Mouse (Mus musculus) B cell, adult (primary cell): ENCODE measurements around the gene Adat3. TPM values are rescaled to one million over a fixed set of nuclear protein-coding genes. Genes with fewer than 3 reads are reported as not detected.

Source experiments
- total RNA-seq: library from RNA; stranded (reverse); gene quantifications from 4 replicates; pipeline ENCODE4 v1.2.4, GENCODE M21; 2023; ENCODE audit not compliant: inconsistent age

Adat3 gene
- total RNA-seq: 11.7 to 18.8 TPM (median 16.4 TPM) in 4 replicates

DNA sequence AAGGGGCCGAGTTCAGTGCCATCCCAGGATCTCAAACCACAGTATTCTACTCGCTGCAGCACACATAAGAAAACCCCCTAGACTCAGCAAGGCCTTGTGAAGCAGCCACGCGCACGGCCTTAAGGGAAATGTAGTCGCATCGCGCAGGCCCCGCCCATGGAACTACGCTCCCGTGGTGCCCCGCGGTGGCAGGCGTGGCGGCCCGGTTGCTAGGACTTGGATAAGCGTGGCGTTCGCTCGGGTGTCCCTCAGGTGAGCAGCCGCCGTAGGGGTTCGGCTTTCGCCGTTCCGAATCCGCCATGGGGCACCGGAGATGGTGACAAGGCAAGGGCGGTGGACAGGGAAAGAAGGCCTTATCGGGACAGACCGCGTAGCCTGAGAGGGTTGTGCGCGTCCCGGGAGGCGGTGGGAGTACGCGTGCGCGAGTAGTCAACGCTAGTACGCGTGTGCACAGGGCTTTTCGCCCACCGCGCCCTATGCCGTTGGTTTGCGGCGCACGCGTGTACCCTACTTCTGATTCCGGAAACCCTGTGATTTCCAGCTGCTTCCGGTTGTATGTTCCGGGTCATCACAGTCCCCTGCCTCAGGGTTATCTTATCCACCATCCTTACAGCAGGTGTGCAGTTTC is at the start of gene Adat3, which contains the start of gene Scamp4:
Adat3 (plus strand) TSS at position 183 of the 628 bp plus-strand sequence.
Scamp4 (plus strand) TSS at position 175 of the 628 bp plus-strand sequence.

DNA sequence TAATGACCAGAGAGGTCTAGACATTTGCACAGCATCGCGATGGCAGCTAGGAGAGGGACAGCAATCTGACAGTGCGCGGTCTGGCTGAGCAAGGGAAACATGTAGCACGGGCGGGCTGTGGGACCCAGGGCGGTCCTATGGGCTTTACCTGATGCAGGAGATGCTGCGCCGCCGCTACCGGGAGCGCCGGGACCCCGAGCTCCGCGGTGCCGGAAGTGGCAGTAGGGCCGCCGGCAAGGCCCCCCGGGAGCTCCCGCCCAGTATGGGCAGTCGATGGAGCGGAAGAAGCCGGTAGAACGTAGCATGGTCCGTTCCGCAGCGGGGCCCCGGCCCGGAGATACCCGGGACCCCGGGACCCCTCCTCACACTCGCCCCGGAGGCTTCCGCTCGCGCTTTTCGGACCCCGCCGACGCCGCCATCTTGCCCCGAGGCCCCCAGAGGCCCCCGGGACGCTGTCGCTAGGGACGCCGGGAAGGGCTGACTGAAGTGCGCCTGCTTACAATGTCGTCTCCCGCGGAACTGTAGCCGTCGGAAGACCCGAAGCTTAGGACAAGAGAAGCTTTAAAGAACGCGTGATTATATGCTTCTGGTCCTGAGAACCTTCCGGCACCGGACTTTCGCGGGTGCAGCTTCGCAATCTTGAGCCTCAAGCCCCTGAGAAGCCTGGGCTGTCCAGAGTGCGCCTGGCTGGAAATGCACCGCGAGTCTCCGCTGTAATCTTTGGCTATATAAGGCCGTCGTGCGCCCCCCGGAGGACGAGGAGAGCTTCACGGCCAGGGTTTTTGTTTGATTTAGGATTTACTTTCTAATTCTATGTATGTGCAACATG is 41.4 kb upstream of the Adat3 start, which contains the start of gene Rexo1:
Rexo1 (minus strand) TSS at position 445 of the 829 bp plus-strand sequence.

DNA sequence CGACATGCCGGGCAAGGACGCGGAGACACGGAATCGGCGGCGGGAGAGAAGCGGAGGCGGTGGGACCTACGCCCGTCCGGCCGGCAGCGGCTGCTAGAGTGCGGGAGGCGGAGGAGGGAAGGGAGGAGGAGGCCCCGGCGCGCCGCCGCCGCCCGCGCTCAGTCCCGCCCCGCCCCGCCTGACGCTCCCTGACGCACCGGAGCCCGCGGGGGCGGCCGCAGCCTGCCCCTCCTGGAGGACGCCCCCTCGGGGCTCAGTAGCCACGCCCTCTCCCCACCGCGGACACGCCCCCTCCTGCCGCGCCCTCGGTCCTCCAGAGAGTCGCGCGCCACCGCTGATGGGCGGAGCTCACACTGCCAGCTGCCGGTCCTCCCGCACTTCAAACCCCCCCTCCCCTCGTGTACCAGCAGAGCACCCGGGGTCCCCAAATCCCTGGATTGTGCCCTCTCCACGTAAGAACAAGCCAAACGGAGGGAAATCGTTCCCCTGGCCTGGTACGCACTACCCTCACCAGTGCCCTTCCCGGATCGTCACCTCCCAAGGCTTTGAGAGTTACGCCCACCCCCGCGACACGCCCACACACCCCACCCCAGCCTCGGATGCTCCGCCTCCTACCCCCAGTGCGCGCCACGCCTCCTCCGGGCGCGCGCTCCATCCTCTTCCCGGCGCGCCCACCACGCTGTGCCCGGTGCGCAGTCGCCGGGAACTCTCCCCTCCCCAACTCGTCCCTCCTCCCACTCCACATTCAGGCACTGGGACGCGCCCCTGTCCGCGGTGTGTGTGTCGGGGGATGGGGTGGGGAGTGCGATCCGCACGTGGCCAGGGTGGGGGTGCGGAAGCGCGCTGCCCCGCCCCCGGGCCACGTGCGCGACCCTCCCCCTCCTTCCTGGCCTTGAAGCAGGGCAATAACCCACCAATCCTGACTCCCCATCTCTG is 25.2 kb upstream of the Adat3 start, which contains the start of gene Klf16:
Klf16 (minus strand) TSS at position 127 of the 936 bp plus-strand sequence.

DNA sequence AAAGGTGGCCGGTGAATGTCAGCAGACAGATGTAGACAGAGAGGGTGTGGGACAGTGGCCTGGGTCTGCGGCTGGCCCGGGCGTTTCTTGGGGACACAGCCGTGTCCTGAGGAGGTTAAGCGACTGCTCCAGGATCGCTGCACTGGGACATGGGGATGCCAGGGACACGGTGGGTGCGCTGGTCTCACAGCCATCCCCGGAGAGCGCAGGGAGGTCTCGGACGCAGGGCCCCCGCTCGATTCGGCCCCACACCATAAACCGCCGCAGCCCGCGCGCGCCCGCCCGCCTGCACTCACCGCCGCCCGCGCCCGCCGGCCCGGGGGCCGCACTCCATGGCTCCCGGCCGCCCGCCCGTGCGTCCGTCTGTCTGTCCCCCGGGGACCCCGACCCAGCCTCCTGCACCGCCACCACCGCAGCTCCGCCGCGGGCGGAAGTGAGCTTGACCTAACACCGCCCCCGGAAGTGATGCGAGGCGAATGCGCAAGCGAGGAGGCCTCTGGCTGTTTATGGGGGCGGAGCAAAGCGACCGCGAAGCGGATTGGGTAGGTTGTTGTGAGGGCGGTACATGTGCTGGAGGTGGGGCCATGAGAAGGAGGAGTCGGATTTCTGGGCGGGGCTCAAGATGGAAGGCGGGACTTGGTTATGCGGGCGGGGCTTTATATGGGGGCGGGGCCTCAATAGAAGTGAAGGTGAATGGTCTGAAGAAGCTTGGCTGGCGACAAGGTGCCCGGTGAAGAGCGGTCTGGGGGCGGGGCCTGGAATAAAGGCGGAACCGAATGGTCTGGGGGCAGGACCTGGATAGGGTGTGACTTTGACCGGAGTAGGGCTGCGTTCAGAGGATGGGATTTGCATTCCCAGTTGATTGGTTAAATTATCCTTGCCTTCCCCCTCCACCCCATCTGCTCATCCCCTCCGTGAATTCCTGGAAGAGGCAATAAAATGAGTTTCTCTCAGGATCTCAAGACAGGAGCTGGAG is 12.5 kb upstream of the Adat3 start, which contains the start of gene Abhd17a:
Abhd17a (minus strand) TSS at position 463 of the 976 bp plus-strand sequence.

DNA sequence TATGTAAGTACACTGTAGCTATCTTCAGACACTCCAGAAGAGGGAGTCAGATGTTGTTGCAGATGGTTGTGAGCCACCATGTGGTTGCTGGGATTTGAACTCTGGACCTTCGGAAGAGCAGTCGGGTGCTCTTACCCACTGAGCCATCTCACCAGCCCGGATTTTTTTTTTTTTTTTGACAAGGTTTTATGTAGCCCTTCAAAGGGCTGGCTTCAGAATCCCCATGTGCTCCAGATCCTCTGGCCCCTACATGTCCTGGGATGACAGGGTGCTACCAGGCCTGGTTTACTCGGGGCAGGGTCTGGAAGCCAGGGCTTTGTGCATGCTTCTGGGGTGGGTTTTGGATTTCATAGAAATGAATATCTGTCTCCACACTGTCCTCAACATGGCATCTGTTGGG is 3.0 kb downstream of the Adat3 start, which contains the start of gene Gm49322:
Gm49322 (plus strand) TSS at position 301 of the 400 bp plus-strand sequence.

DNA sequence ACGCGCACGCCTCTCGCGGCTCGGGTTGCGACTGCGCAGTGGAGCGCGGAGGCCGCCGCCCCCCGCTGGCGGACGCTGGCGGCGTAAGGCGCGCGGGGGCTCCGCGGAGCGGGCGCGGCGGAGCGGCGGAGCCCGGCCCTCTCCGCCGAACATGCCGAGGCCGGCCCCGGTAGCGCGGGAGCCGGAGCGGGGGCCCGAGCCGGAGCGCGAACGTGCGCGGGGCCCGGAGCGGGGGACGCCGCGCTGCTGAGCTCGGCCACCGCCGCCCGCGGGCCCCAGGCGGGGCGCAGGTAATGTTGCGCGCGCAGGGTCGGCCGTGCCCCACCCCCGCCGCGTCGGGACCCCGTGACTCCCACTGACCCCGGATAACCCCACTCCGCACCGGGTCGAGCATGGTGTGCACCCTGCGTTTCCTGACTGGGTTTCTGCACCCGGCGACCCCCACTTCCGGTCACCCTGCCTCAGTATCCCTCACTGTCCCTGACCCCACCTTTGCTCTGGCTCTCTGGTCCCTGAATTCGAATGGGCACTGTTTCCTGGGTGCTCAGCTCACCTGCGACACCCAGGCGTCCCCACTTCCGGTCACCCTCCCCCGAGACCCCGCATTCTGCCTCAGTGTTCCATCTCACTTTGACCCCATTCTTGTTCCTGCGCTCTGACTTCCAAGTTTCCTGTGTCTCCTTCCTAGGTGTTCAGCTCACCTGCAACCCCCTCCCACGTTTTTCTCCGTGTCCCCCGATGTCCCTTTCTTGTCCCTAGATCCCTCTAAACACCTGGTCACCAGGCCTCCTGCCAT is 20.2 kb downstream of the Adat3 start, which contains the start of gene Csnk1g2:
Csnk1g2 (plus strand) TSS at position 178 of the 796 bp plus-strand sequence.

DNA sequence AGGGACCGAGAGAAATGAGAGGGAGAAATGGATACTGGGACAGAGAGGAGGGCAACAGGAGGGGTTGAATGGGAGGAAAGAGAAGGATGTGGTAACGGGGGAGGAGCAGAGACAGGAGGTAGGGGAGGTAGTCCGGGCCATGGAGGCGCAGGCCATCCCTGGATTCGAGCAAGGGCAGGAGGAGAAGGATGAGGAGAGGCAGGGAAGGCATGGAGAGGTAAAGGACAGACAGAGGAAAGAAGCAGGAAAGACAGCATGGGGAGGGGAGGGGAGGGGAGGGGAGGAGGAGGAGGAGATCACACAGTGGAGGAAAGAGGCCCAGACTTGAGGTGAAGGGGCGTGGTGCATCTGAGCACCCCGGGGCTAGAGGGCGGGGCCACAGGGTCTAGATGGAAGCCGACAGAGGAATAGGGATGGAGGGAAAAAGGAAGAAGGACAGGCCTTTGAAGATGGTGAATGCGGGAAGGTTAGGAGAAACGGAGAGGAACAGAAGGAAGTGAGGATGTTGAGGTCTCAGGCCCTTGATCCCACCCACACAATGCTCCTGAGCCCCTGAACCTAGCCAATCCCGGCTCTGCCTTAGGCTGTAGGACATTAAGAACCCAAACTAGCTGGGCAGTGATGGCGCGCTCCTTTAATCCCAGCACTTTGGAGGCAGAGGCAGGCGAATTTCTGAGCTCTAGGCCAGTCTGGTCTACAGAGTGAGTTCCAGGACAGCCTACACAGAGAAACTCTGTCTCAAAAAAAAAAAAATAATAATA is 54.4 kb downstream of the Adat3 start, which contains the start of gene Btbd2:
Btbd2 (minus strand) TSS at position 209 of the 761 bp plus-strand sequence.

Other genes with a start within 250 kb of the Adat3 start
- not detected in 4 replicates for gene Plk5, start 246.4 kb upstream of the Adat3 start, total RNA-seq
- gene Mex3d, start 215.2 kb upstream of the Adat3 start, total RNA-seq: 6.5 to 9.5 TPM (median 8.0 TPM) in 4 replicates
- gene Mbd3, start 203.3 kb upstream of the Adat3 start, total RNA-seq: 92.7 to 106 TPM (median 96.9 TPM) in 4 replicates
- gene Uqcr11, start 196.1 kb upstream of the Adat3 start, total RNA-seq: 67.9 to 79.6 TPM (median 73.1 TPM) in 4 replicates
- gene Tcf3, start 169.2 kb upstream of the Adat3 start, total RNA-seq: 176 to 212 TPM (median 193 TPM) in 4 replicates
- not detected in 4 replicates for gene Onecut3, start 108.0 kb upstream of the Adat3 start, total RNA-seq
- 0.18 TPM in 1 of 4 replicates, not detected in the others for gene Atp8b3, start 63.8 kb upstream of the Adat3 start, total RNA-seq
- 113 to 133 TPM (median 119 TPM) in 4 replicates for gene Rexo1, start 41.3 kb upstream of the Adat3 start, total RNA-seq
- gene Klf16, start 25.6 kb upstream of the Adat3 start, total RNA-seq: 28.7 to 30.4 TPM (median 29.1 TPM) in 4 replicates
- 98.4 to 122 TPM (median 111 TPM) in 4 replicates for gene Abhd17a, start 12.5 kb upstream of the Adat3 start, total RNA-seq
- gene Scamp4, start within 50 bp of the Adat3 start, total RNA-seq: 59.8 to 72.2 TPM (median 66.6 TPM) in 4 replicates
- 8.0 to 11.8 TPM (median 9.9 TPM) in 4 replicates for gene Gm49322, start 3.1 kb downstream of the Adat3 start, total RNA-seq
- 197 to 226 TPM (median 216 TPM) in 4 replicates for gene Csnk1g2, start 20.0 kb downstream of the Adat3 start, total RNA-seq
- gene Btbd2, start 54.2 kb downstream of the Adat3 start, total RNA-seq: 28.4 to 35.4 TPM (median 33.8 TPM) in 4 replicates
- 439 to 470 TPM (median 448 TPM) in 4 replicates for gene Mknk2, start 75.2 kb downstream of the Adat3 start, total RNA-seq
- gene Mob3a, start 99.1 kb downstream of the Adat3 start, total RNA-seq: 98.5 to 112 TPM (median 103 TPM) in 4 replicates
- gene Izumo4, start 99.3 kb downstream of the Adat3 start, total RNA-seq: 27.3 to 49.1 TPM (median 36.6 TPM) in 4 replicates
- 128 to 153 TPM (median 137 TPM) in 4 replicates for gene Ap3d1, start 139.4 kb downstream of the Adat3 start, total RNA-seq
- 65.5 to 67.7 TPM (median 67.0 TPM) in 4 replicates for gene Dot1l, start 152.3 kb downstream of the Adat3 start, total RNA-seq
- gene Sf3a2, start 195.3 kb downstream of the Adat3 start, total RNA-seq: 69.6 to 87.1 TPM (median 77.5 TPM) in 4 replicates
- gene Plekhj1, start 195.7 kb downstream of the Adat3 start, total RNA-seq: 120 to 133 TPM (median 122 TPM) in 4 replicates
- gene Amh, start 202.4 kb downstream of the Adat3 start, total RNA-seq: 0.96 to 1.9 TPM (median 1.5 TPM) in 4 replicates
- not detected in 4 replicates for gene Jsrp1, start 210.6 kb downstream of the Adat3 start, total RNA-seq
- 502 to 594 TPM (median 550 TPM) in 4 replicates for gene Oaz1, start 223.8 kb downstream of the Adat3 start, total RNA-seq
- not detected in 4 replicates for gene Lingo3, start 241.2 kb downstream of the Adat3 start, total RNA-seq